Mouse (Mus musculus): ENCODE measurements around the gene Gga2. TPM values are rescaled to one million over a fixed set of nuclear protein-coding genes. Genes with fewer than 3 reads are reported as not detected.

Gga2 gene
- polyA plus RNA-seq, 1 experiment: 30.2 TPM

DNA sequence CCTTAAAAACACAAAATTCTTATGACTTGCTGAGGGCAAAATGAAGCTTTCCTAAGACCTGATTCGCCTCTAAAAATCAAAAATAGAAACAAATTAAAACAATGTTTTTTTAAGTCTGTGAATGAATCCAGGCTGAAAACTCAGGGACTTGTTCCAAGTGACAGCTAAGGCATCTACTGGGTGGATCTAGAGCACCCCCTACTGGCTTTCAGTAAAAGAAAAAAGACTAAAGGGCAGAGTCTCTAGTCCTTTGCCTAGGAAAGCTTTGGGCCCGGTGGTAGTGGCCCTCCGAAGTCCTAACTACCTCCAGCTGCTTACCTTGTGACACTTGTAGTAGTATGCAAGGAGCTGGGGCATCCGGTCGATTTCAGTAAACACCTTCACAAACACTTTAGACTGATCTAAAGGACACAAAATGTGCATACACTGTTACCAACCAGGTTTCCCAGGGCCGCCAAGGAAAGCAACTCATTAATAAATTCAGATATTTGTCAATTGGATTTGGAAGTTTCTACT lies 57.1 kb downstream of the Gga2 start:
- H3K4me1 ChIP-seq (ENCODE audit: control insufficient read depth, insufficient read depth, low read length): peaks cover 6% of the 10 kb centered on the region
- H3K4me3 ChIP-seq (ENCODE audit: insufficient read depth, low read length): no peak overlapping the region
- no peak for TF ChIP-seq CTCF (IDR thresholded peaks at IDR 0.05; ENCODE audit: low read depth, low read length)
- no peak overlapping the region for H3K27ac ChIP-seq (ENCODE audit: insufficient read depth, low read depth, low read length)

GRCm38 (mm10) chr7:121962571-121962959 lies 58.5 kb downstream of the Gga2 start:
- no peak overlapping the region for H3K4me3 ChIP-seq (ENCODE audit: insufficient read depth, low read length)
- no peak for TF ChIP-seq POLR2A (IDR thresholded peaks at IDR 0.05; ENCODE audit: borderline replicate concordance, low read depth, low read length)
- TF ChIP-seq CTCF (IDR thresholded peaks at IDR 0.05; ENCODE audit: low read depth, low read length): no peak
- no peak overlapping the region for H3K27ac ChIP-seq (ENCODE audit: insufficient read depth, low read depth, low read length)
- H3K4me1 ChIP-seq (ENCODE audit: control insufficient read depth, insufficient read depth, low read length): peaks cover 6% of the 10 kb centered on the region

DNA sequence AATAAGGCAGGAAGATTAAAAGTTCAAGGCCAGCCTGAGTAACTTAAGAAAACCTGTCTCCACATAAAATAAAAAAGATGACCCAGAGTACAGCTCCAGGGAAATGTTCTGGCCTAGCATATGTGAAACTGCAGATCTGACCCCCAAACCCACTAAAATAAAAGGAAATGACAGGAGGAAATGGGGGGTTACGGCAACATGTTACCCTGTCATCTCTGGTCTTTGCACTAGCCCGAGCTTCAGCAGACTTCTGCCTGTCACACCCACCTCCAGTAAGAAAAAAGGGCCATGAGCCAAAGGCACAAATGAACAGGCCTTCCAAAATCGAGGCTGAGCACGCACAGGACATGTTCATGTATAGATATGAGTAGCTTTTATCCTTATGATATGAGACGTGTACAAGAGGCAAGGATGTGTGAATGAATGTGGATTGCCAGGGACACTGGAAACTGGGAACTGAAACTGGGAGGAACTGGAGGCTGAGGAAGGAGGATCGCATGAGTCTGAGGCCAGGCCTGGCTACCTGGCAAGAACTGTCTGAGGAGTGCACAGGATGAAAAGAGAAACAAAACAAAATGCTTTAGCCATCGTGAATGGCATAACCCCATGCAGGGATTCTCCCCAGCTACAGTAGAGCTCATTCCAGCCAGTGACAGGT lies 59.0 kb downstream of the Gga2 start:
- TF ChIP-seq CTCF (IDR thresholded peaks at IDR 0.05; ENCODE audit: low read depth, low read length): no peak
- TF ChIP-seq POLR2A (IDR thresholded peaks at IDR 0.05; ENCODE audit: borderline replicate concordance, low read depth, low read length): no peak
- no peak overlapping the region for H3K4me3 ChIP-seq (ENCODE audit: insufficient read depth, low read length)
- no peak overlapping the region for H3K27ac ChIP-seq (ENCODE audit: insufficient read depth, low read depth, low read length)
- H3K4me1 ChIP-seq (ENCODE audit: control insufficient read depth, insufficient read depth, low read length): peaks cover 6% of the 10 kb centered on the region

GRCm38 (mm10) chr7:121955802-121956201 lies 65.2 kb downstream of the Gga2 start:
- Histone ChIP-seq H3K27ac (ENCODE audit: insufficient read depth, low read depth, low read length) (no peak overlapping the region), H3K4me3 (ENCODE audit: insufficient read depth, low read length) (no peak overlapping the region), H3K4me1 (ENCODE audit: control insufficient read depth, insufficient read depth, low read length) (no peaks in the 10 kb centered on the region)
- TF ChIP-seq CTCF (IDR thresholded peaks at IDR 0.05; ENCODE audit: low read depth, low read length): no peak
- no peak for TF ChIP-seq POLR2A (IDR thresholded peaks at IDR 0.05; ENCODE audit: borderline replicate concordance, low read depth, low read length)

- Histone ChIP-seq H3K4me1 (ENCODE audit: control insufficient read depth, insufficient read depth, low read length) (no peaks in the 10 kb centered on the region), H3K4me3 (ENCODE audit: insufficient read depth, low read length) (no peak overlapping the region)
- TF ChIP-seq POLR2A (IDR thresholded peaks at IDR 0.05; ENCODE audit: borderline replicate concordance, low read depth, low read length) (no peak), CTCF (IDR thresholded peaks at IDR 0.05; ENCODE audit: low read depth, low read length) (no peak)
These were observed 65.9 kb downstream of the Gga2 start for GRCm38 (mm10) chr7:121954891-121955669.

DNA sequence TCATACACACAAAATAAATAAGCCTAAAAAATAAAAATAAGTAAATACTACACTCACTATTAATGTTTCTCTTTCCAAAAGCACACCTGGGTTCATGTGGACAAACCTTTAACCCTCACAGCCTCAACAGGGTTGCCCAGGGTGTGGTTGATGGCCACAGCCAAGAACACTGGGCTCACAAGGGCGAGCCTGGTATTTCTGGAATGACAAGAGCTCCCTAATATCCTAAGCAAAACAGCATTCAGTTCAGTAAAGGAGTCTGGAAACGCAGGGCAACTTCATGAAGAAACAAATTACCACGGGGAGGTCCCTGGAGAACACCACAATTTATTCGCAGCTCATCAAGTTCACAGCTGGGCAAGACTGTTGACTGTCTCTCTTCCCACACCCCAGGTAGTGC lies 73.5 kb downstream of the Gga2 start:
- no peak overlapping the region for H3K27ac ChIP-seq (ENCODE audit: insufficient read depth, low read depth, low read length)
- H3K4me1 ChIP-seq (ENCODE audit: control insufficient read depth, insufficient read depth, low read length): no peaks in the 10 kb centered on the region
- no peak for TF ChIP-seq POLR2A (IDR thresholded peaks at IDR 0.05; ENCODE audit: borderline replicate concordance, low read depth, low read length)
- TF ChIP-seq CTCF (IDR thresholded peaks at IDR 0.05; ENCODE audit: low read depth, low read length): no peak
- no peak overlapping the region for H3K4me3 ChIP-seq (ENCODE audit: insufficient read depth, low read length)

More at GRCm38 (mm10) chr7:121954891-121955669, 65.9 kb downstream of the Gga2 start:
- no peak overlapping the region for H3K27ac ChIP-seq (ENCODE audit: insufficient read depth, low read depth, low read length)

GRCm38 (mm10) chr7:121946196-121946595 lies 74.8 kb downstream of the Gga2 start:
- no peak overlapping the region for H3K27ac ChIP-seq (ENCODE audit: insufficient read depth, low read depth, low read length)
- H3K4me3 ChIP-seq (ENCODE audit: insufficient read depth, low read length): no peak overlapping the region
- no peaks in the 10 kb centered on the region for H3K4me1 ChIP-seq (ENCODE audit: control insufficient read depth, insufficient read depth, low read length)
- TF ChIP-seq CTCF (IDR thresholded peaks at IDR 0.05; ENCODE audit: low read depth, low read length) (no peak), POLR2A (IDR thresholded peaks at IDR 0.05; ENCODE audit: borderline replicate concordance, low read depth, low read length) (no peak)

DNA sequence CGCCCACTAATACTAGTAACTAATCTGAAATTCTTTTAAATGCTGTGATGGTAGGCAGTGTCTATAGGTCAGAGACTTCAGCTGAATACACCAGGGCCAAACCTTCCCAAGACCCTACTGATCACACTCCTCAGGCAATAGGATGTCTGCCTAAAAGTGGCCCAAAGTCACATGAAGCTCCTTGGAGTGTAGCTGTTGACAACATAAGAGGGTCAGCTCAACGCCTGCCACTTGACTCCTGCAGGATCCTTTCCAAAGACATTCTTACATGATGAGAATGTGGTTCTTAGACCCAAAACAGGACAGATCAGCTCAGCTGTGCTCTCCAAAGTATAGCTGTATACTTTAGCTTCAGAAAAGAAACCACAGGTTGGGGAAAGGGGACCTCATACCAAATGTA lies 78.7 kb downstream of the Gga2 start:
- TF ChIP-seq CTCF (IDR thresholded peaks at IDR 0.05; ENCODE audit: low read depth, low read length): no peak
- no peak for TF ChIP-seq POLR2A (IDR thresholded peaks at IDR 0.05; ENCODE audit: borderline replicate concordance, low read depth, low read length)
- Histone ChIP-seq H3K4me1 (ENCODE audit: control insufficient read depth, insufficient read depth, low read length) (no peaks in the 10 kb centered on the region), H3K27ac (ENCODE audit: insufficient read depth, low read depth, low read length) (no peak overlapping the region), H3K4me3 (ENCODE audit: insufficient read depth, low read length) (no peak overlapping the region)

- H3K4me3 ChIP-seq (ENCODE audit: insufficient read depth, low read length): no peak overlapping the region
- no peak for TF ChIP-seq POLR2A (IDR thresholded peaks at IDR 0.05; ENCODE audit: borderline replicate concordance, low read depth, low read length)
- no peak for TF ChIP-seq CTCF (IDR thresholded peaks at IDR 0.05; ENCODE audit: low read depth, low read length)
- H3K27ac ChIP-seq (ENCODE audit: insufficient read depth, low read depth, low read length): no peak overlapping the region
- H3K4me1 ChIP-seq (ENCODE audit: control insufficient read depth, insufficient read depth, low read length): no peaks in the 10 kb centered on the region
These were observed 79.4 kb downstream of the Gga2 start for GRCm38 (mm10) chr7:121941640-121942039.

GRCm38 (mm10) chr7:121941016-121941415 lies 80.0 kb downstream of the Gga2 start:
- Histone ChIP-seq H3K4me3 (ENCODE audit: insufficient read depth, low read length) (no peak overlapping the region), H3K4me1 (ENCODE audit: control insufficient read depth, insufficient read depth, low read length) (peaks cover under 1% of the 10 kb centered on the region; the same call in 1 of the 2 replicates), H3K27ac (ENCODE audit: insufficient read depth, low read depth, low read length) (no peak overlapping the region)
- no peak for TF ChIP-seq POLR2A (IDR thresholded peaks at IDR 0.05; ENCODE audit: borderline replicate concordance, low read depth, low read length)

Measured in bone marrow macrophage, adult 2 months (primary cell).